Mouse (Mus musculus) kidney, postnatal 0 days (tissue): ENCODE measurements around the gene C2cd6. TPM values are rescaled to one million over a fixed set of nuclear protein-coding genes. Genes with fewer than 3 reads are reported as not detected.
A peak's percentile ranks its signal among the peaks of the same experiment; 100 is the strongest.

ENCODE experiments used
- ATAC-seq: fragments of 200-750 bp; cut with Nextera tagmentation; replicated peaks from 2 replicates; pipeline ENCODE4 v1.8.0; 2017; ENCODE audit warnings: low read depth, moderate number of reproducible peaks, moderate TSS enrichment, moderate library complexity; ENCODE audit not compliant: low FRiP score
- DNase-seq: peaks from one replicate; pipeline ENCODE4 v3.0.0-alpha.2; 2016; ENCODE audit warnings: low spot score
- H3K27ac ChIP-seq: fragments of 300-500 bp; sonication (generic); 2 replicates; pipeline ENCODE4 v1.5.1; 2014; ENCODE audit warnings: mild to moderate bottlenecking
- H3K27me3 ChIP-seq: fragments of 300-500 bp; sonication (generic); 2 replicates; pipeline ENCODE4 v1.6.1; 2014; ENCODE audit warnings: low read length, mixed read lengths; ENCODE audit not compliant: insufficient read depth
- H3K36me3 ChIP-seq: fragments of 300-500 bp; sonication (generic); 2 replicates; pipeline ENCODE4 v1.6.1; 2014; ENCODE audit warnings: low read length, mixed read lengths; ENCODE audit not compliant: insufficient read depth
- H3K4me1 ChIP-seq: fragments of 300-500 bp; sonication (generic); replicated peaks from 2 replicates; pipeline ENCODE4 v1.6.1; 2014; ENCODE audit warnings: antibody characterized with exemption, low read length, mixed read lengths; ENCODE audit not compliant: insufficient read depth
- H3K4me2 ChIP-seq: fragments of 300-500 bp; sonication (generic); 2 replicates; pipeline ENCODE4 v1.6.1; 2014; ENCODE audit warnings: mild to moderate bottlenecking, low read length, moderate library complexity, mixed read lengths
- H3K4me3 ChIP-seq: fragments of 300-500 bp; sonication (generic); replicated peaks from 2 replicates; pipeline ENCODE4 v1.5.1; 2014; ENCODE audit warnings: low read depth, low read length
- H3K9ac ChIP-seq: fragments of 300-500 bp; sonication (generic); 2 replicates; pipeline ENCODE4 v1.6.1; 2014; ENCODE audit warnings: low read depth, low read length
- H3K9me3 ChIP-seq: fragments of 300-500 bp; sonication (generic); replicated peaks from 2 replicates; pipeline ENCODE4 v1.6.1; 2016; ENCODE audit warnings: low read length, inconsistent platforms, mixed read lengths
- CTCF ChIP-seq: IDR thresholded peaks from 2 replicates; pipeline ENCODE4 v1.5.1; 2016; ENCODE audit warnings: antibody characterized with exemption, low read depth, mild to moderate bottlenecking, moderate library complexity
- WGBS: fragments of 180-500 bp; shearing (Covaris S2); extraction: QIAGEN DNeasy Blood & Tissue Kit; methylation state at CpG from one replicate; pipeline ENCODE4 v1.1.7; 2014; 5-methylcytosine and 5-hydroxymethylcytosine counted together
- polyA plus RNA-seq: library from polyadenylated mRNA; unstranded; fragments of >200 nt; fragmentation: Nextera tagmentation; extraction: Ambion mirVana; gene quantifications from 2 replicates; pipeline ENCODE4 v1.2.1, GENCODE M21; 2015

C2cd6 gene
- polyA plus RNA-seq, 1 experiment from 2014 or later: not detected

DNA sequence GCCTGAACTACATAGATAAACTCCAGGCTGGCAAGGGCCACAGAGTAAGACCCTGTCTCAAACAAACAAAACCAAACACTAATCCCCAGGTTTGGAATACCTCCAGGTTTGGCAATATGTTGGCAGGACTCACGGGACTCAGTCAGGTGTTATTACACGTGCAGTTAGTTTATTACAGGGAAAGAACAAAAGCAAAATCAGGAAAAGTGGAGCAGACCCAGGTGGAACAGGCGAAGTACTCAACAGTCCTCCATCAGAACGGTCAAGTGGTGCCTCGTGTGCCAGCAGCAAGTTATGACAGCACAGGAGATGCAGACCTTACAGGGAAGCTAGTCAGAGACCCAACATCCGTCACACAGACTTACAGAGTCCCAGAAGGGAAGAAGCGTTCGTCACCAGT, 15.8 kb upstream of the C2cd6 start:
- no peak overlapping the region for H3K9ac ChIP-seq
- H3K27me3 ChIP-seq: no peaks in the 10 kb centered on the region
- H3K27ac ChIP-seq: no peak overlapping the region
- no peak for TF ChIP-seq CTCF
- H3K4me3 ChIP-seq: no peak overlapping the region
- ATAC-seq (no peak), DNase-seq (no peak)
- H3K4me2 ChIP-seq: no peak overlapping the region
- WGBS: 78% methylated on average over 8 of the region's 8 CpGs
- no peaks in the 10 kb centered on the region for H3K4me1 ChIP-seq
- H3K9me3 ChIP-seq: no peaks in the 10 kb centered on the region
- peaks cover 22% of the 10 kb centered on the region for H3K36me3 ChIP-seq

- no peak overlapping the region for H3K27ac ChIP-seq
- DNase-seq: no peak
- ATAC-seq: no peak
These were observed 7.4 kb upstream of the C2cd6 start for GRCm38 (mm10) chr1:59102071-59102470.

GRCm38 (mm10) chr1:59101020-59101419, 6.3 kb upstream of the C2cd6 start:
- Histone ChIP-seq H3K27ac (no peak overlapping the region), H3K36me3 (no peaks in the 10 kb centered on the region), H3K9me3 (no peaks in the 10 kb centered on the region), H3K4me2 (no peak overlapping the region), H3K4me1 (no peaks in the 10 kb centered on the region), H3K4me3 (no peak overlapping the region), H3K9ac (no peak overlapping the region), H3K27me3 (no peaks in the 10 kb centered on the region)
- DNase-seq (no peak), ATAC-seq (no peak)
- no peak for TF ChIP-seq CTCF
- 89% methylated on average over 5 of the region's 5 CpGs for WGBS

More at GRCm38 (mm10) chr1:59102071-59102470, 7.4 kb upstream of the C2cd6 start:
- Histone ChIP-seq H3K9me3 (no peaks in the 10 kb centered on the region), H3K9ac (no peak overlapping the region), H3K27me3 (no peaks in the 10 kb centered on the region), H3K4me3 (no peak overlapping the region), H3K4me1 (no peaks in the 10 kb centered on the region), H3K36me3 (no peaks in the 10 kb centered on the region), H3K4me2 (no peak overlapping the region)
- 92% methylated on average over 6 of the region's 6 CpGs for WGBS
- no peak for TF ChIP-seq CTCF

- no peaks in the 10 kb centered on the region for H3K4me1 ChIP-seq
- ATAC-seq: no peak; the same call in 1 of the 2 replicates
- no peaks in the 10 kb centered on the region for H3K27me3 ChIP-seq
- H3K9ac ChIP-seq: no peak overlapping the region
- H3K4me2 ChIP-seq: no peak overlapping the region
- no peak overlapping the region for H3K27ac ChIP-seq
- whole genome bisulfite sequencing: 24% methylated on average over 3 of the region's 3 CpGs
- peak; percentile 43 for DNase-seq
- no peaks in the 10 kb centered on the region for H3K9me3 ChIP-seq
- no peaks in the 10 kb centered on the region for H3K36me3 ChIP-seq
- no peak overlapping the region for H3K4me3 ChIP-seq
- peak; percentile 72 for TF ChIP-seq CTCF
These were observed 23.8 kb downstream of the C2cd6 start for GRCm38 (mm10) chr1:59070867-59071266.

GRCm38 (mm10) chr1:59067976-59068375, 26.7 kb downstream of the C2cd6 start:
- Histone ChIP-seq H3K4me2 (no peak overlapping the region), H3K27ac (no peak overlapping the region), H3K4me3 (no peak overlapping the region), H3K9ac (no peak overlapping the region), H3K27me3 (no peaks in the 10 kb centered on the region), H3K9me3 (no peaks in the 10 kb centered on the region), H3K36me3 (no peaks in the 10 kb centered on the region), H3K4me1 (no peaks in the 10 kb centered on the region)
- no peak for ATAC-seq
- TF ChIP-seq CTCF: peak; percentile 81
- peak; percentile 82 for DNase-seq
- 4% methylated on average over 3 of the region's 3 CpGs for WGBS

GRCm38 (mm10) chr1:59063697-59064096, 31.0 kb downstream of the C2cd6 start:
- Histone ChIP-seq H3K4me1 (no peaks in the 10 kb centered on the region), H3K9ac (no peak overlapping the region), H3K27me3 (no peaks in the 10 kb centered on the region), H3K4me2 (no peak overlapping the region), H3K36me3 (no peaks in the 10 kb centered on the region), H3K9me3 (no peaks in the 10 kb centered on the region), H3K27ac (no peak overlapping the region), H3K4me3 (no peak overlapping the region)
- no peak for TF ChIP-seq CTCF
- ATAC-seq (no peak), DNase-seq (no peak)
- 51% methylated on average over 3 of the region's 3 CpGs for WGBS

DNA sequence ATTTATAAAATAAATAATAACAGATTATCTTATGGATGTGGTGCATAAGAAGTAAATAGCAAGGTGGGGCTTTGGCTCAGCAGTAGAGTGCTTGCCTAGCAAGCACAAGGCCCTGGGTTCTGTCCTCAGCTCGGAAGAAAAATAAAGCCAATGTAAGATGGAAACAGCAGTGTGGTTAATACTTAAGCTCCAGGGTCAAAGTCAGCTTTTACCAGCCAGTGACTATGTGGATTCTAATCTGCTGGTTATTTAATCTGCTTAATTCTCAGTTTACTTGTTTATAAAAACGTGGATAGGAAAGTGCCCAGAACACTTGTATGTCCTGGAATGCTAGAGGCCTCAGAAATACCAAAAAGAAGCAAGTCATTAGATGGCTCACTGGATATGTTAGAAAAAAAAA, 37.7 kb downstream of the C2cd6 start:
- no peak overlapping the region for H3K27ac ChIP-seq
- 56% methylated on average over 2 of the region's 2 CpGs for WGBS
- H3K4me2 ChIP-seq: no peak overlapping the region
- no peaks in the 10 kb centered on the region for H3K9me3 ChIP-seq
- no peak for ATAC-seq
- no peaks in the 10 kb centered on the region for H3K36me3 ChIP-seq
- no peaks in the 10 kb centered on the region for H3K4me1 ChIP-seq
- no peak overlapping the region for H3K4me3 ChIP-seq
- TF ChIP-seq CTCF: no peak
- no peaks in the 10 kb centered on the region for H3K27me3 ChIP-seq
- peak; percentile 1 for DNase-seq
- H3K9ac ChIP-seq: no peak overlapping the region
